Mouse (Mus musculus) C2C12 (cell line): ENCODE data around the gene Sf1. TPM values are rescaled to one million over a fixed set of nuclear protein-coding genes. Genes with fewer than 3 reads are reported as not detected.

Source experiments
- H3K27me3 ChIP-seq: one replicate; pipeline ENCODE4 v1.6.1; 2011; ENCODE audit not compliant: control insufficient read depth, insufficient read depth, insufficient read length
- H3K36me3 ChIP-seq: one replicate; pipeline ENCODE4 v1.6.1; 2011; ENCODE audit not compliant: control insufficient read depth, insufficient read depth
- H3K4me3 ChIP-seq: one replicate; pipeline ENCODE4 v1.5.1; 2011; ENCODE audit warnings: mild to moderate bottlenecking, control low read depth; ENCODE audit not compliant: poor library complexity, insufficient read depth, severe bottlenecking
- H3K79me2 ChIP-seq: one replicate; pipeline ENCODE4 v1.6.1; 2011; ENCODE audit not compliant: control insufficient read depth, insufficient read depth
- H3K79me3 ChIP-seq: one replicate; pipeline ENCODE4 v1.6.1; 2011; ENCODE audit warnings: low read depth, control low read depth
- H3ac ChIP-seq: one replicate; pipeline ENCODE3; 2011; ENCODE audit warnings: low read depth; ENCODE audit not compliant: control insufficient read depth, insufficient read length
- CEBPB ChIP-seq: IDR thresholded peaks from one replicate; pipeline ENCODE4 v1.6.1; 2011; ENCODE audit warnings: low read depth, mild to moderate bottlenecking, control low read depth, moderate library complexity
- CTCF ChIP-seq: IDR thresholded peaks from one replicate; pipeline ENCODE4 v1.5.1; 2011; ENCODE audit not compliant: control insufficient read depth, insufficient read depth, insufficient read length
- FOSL1 ChIP-seq: IDR thresholded peaks from one replicate; pipeline ENCODE4 v1.8.0; 2011; ENCODE audit warnings: mild to moderate bottlenecking, low read length; ENCODE audit not compliant: poor library complexity, insufficient read depth, severe bottlenecking
- MAX ChIP-seq: IDR thresholded peaks from one replicate; pipeline ENCODE4 v1.6.1; 2011; ENCODE audit warnings: mild to moderate bottlenecking, control low read depth
- MYOD1 ChIP-seq: IDR thresholded peaks from one replicate; pipeline ENCODE4 v1.6.1; 2011; ENCODE audit warnings: low read depth; ENCODE audit not compliant: control insufficient read depth, insufficient read length
- MYOG ChIP-seq: IDR thresholded peaks from one replicate; pipeline ENCODE4 v1.6.1; 2011; ENCODE audit not compliant: control insufficient read depth, insufficient read length; ENCODE audit errors: extremely low read depth
- USF1 ChIP-seq: IDR thresholded peaks from one replicate; pipeline ENCODE4 v1.6.1; 2011; ENCODE audit warnings: low read depth, mild to moderate bottlenecking, control low read depth, moderate library complexity
- polyA plus RNA-seq: library from polyadenylated mRNA; unstranded; fragments of >200 nt; fragmentation: generic; extraction: Trizol; gene quantifications from one replicate; pipeline ENCODE4 v1.2.1, GENCODE M21; 2012; ENCODE audit warnings: missing spikeins

Sf1 gene
- polyA plus RNA-seq, 1 experiment = 138 TPM

DNA sequence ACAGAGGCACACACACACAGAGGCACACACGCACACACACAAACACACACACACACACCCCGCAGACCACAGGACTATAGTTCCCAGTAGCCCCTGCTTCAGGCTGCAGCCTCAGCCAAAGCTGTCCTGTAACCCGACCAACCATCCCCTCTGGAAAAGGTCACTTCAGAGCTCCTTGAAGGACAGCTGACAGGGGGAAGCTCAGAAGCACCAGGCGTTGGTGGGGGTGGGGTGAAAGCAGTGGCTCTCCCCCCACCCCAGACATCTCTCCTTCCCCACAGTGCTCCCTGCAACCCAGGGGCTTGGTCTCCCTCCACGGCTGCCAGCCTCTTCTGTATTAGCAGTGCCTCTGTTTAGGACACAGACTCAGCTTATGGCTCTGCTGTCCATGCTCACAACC lies 20.0 kb downstream of the Sf1 start:
- H3ac ChIP-seq = no peak overlapping the region
- H3K79me3 ChIP-seq = no peaks in the 10 kb centered on the region
- H3K36me3 ChIP-seq = peaks cover 21% of the 10 kb centered on the region
- TF ChIP-seq CTCF = no peak
- TF ChIP-seq CEBPB = no peak
- no peak for TF ChIP-seq MYOD1
- no peak for TF ChIP-seq USF1
- TF ChIP-seq FOSL1 = no peak
- H3K79me2 ChIP-seq = no peaks in the 10 kb centered on the region
- H3K27me3 ChIP-seq = no peaks in the 10 kb centered on the region
- no peak overlapping the region for H3K4me3 ChIP-seq

DNA sequence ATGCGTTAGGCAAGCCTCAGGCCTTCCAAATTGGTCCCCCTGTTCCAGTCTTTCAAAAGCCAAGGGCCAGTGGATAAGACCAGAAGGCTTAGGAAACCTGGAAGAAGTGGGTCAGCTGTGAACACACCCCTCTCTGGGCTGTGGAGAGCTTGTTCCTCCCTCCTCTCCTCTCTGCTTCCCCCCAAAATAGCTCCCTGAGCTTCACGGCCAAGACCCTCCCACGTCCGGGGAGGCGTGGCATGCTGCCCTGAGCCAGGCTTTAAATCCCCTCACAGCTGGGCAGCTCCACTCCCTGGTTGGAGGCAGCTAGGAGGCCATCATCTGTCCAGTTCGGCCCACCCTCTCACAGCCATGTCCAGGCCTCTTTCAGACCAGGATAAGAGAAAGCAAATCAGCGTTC lies 20.6 kb downstream of the Sf1 start, which contains the start of gene Pygm:
TSS of gene Pygm (plus strand) at position 272 of the 400 bp plus-strand sequence.
- H3K79me3 ChIP-seq = no peaks in the 10 kb centered on the region
- H3K4me3 ChIP-seq = no peak within 1 kb of the TSS
- H3K27me3 ChIP-seq = no peaks in the 10 kb centered on the region
- TF ChIP-seq MYOG (no peak), CEBPB (no peak)
- H3K36me3 ChIP-seq = peaks cover 15% of the 10 kb centered on the region
- no peaks in the 10 kb centered on the region for H3K79me2 ChIP-seq
- H3ac ChIP-seq = no peak within 1 kb of the TSS

- Histone ChIP-seq H3ac (no peak overlapping the region), H3K36me3 (peaks cover 7% of the 10 kb centered on the region), H3K27me3 (no peaks in the 10 kb centered on the region), H3K4me3 (no peak overlapping the region), H3K79me2 (no peaks in the 10 kb centered on the region), H3K79me3 (no peaks in the 10 kb centered on the region)
- TF ChIP-seq CEBPB (no peak), MAX (no peak), MYOG (no peak), FOSL1 (no peak), CTCF (no peak), USF1 (no peak), MYOD1 (no peak)
These were observed 21.5 kb downstream of the Sf1 start for GRCm38 (mm10) chr19:6384954-6385353.

- Histone ChIP-seq H3K79me2 (no peaks in the 10 kb centered on the region), H3K36me3 (peaks cover 5% of the 10 kb centered on the region), H3ac (no peak overlapping the region), H3K27me3 (no peaks in the 10 kb centered on the region), H3K79me3 (no peaks in the 10 kb centered on the region), H3K4me3 (no peak overlapping the region)
- TF ChIP-seq USF1 (no peak), CEBPB (no peak), MYOG (no peak), CTCF (no peak), MAX (no peak), MYOD1 (no peak)
These were observed 21.9 kb downstream of the Sf1 start for GRCm38 (mm10) chr19:6385419-6385818.

GRCm38 (mm10) chr19:6385821-6386220 lies 22.3 kb downstream of the Sf1 start:
- no peak for TF ChIP-seq MYOD1
- TF ChIP-seq CTCF = no peak
- no peak for TF ChIP-seq MAX
- TF ChIP-seq FOSL1 = no peak
- TF ChIP-seq USF1 = no peak
- no peak for TF ChIP-seq CEBPB
- no peak for TF ChIP-seq MYOG
- H3K36me3 ChIP-seq = peaks cover under 1% of the 10 kb centered on the region
- H3K79me2 ChIP-seq = no peaks in the 10 kb centered on the region
- H3ac ChIP-seq = no peak overlapping the region
- H3K79me3 ChIP-seq = no peaks in the 10 kb centered on the region
- no peak overlapping the region for H3K4me3 ChIP-seq
- H3K27me3 ChIP-seq = no peaks in the 10 kb centered on the region

GRCm38 (mm10) chr19:6386234-6386633 lies 22.7 kb downstream of the Sf1 start:
- H3ac ChIP-seq = no peak overlapping the region
- no peaks in the 10 kb centered on the region for H3K36me3 ChIP-seq
- no peaks in the 10 kb centered on the region for H3K79me2 ChIP-seq
- H3K4me3 ChIP-seq = no peak overlapping the region
- no peaks in the 10 kb centered on the region for H3K27me3 ChIP-seq
- H3K79me3 ChIP-seq = no peaks in the 10 kb centered on the region
- TF ChIP-seq USF1 = no peak
- TF ChIP-seq MYOD1 = no peak
- no peak for TF ChIP-seq CEBPB
- TF ChIP-seq MAX = no peak
- no peak for TF ChIP-seq MYOG
- no peak for TF ChIP-seq FOSL1
- no peak for TF ChIP-seq CTCF
